Mouse (Mus musculus): Measurements from ENCODE around the gene Itprid1. TPM values are rescaled to one million over a fixed set of nuclear protein-coding genes. Genes with fewer than 3 reads are reported as not detected.

Gene Itprid1
- polyA plus RNA-seq, 1 experiment from 2014 or later, result not detected

DNA sequence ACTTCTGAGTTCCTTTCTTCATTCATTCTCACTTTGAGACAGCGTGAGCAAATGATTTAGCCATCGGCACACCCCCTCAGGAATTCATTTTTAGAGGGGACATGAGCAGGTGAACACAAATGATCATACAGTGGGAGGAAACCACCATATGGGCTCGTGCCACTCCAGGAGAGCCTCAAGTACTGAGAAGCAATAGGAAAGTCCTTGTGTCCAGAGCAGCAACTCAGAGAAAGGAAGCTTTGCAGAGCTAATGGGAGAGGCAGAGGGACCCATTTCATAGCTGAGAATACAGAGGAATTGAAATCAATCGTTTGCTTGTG is 32.1 kb upstream of the Itprid1 start:
- H3K9ac ChIP-seq, result no peak overlapping the region
- no peaks in the 10 kb centered on the region for H3K9me3 ChIP-seq (ENCODE audit: low read depth, low read length)
- no peaks in the 10 kb centered on the region for H3K4me1 ChIP-seq (ENCODE audit: insufficient read depth)
- no peak overlapping the region for H3K27ac ChIP-seq (ENCODE audit: low read depth)
- no peaks in the 10 kb centered on the region for H3K36me3 ChIP-seq (ENCODE audit: insufficient read depth)
- H3K4me3 ChIP-seq (ENCODE audit: low read depth, low read length), result no peak overlapping the region
- ATAC-seq (ENCODE audit: insufficient read depth) (no peak), DNase-seq (no peak)
- no peak overlapping the region for H3K4me2 ChIP-seq
- WGBS, result 73% methylated on average over 4 of the region's 4 CpGs
- H3K27me3 ChIP-seq (ENCODE audit: insufficient read depth, low read length), result no peaks in the 10 kb centered on the region
- TF ChIP-seq CTCF (IDR thresholded peaks at IDR 0.05; ENCODE audit: low read depth), result no peak

DNA sequence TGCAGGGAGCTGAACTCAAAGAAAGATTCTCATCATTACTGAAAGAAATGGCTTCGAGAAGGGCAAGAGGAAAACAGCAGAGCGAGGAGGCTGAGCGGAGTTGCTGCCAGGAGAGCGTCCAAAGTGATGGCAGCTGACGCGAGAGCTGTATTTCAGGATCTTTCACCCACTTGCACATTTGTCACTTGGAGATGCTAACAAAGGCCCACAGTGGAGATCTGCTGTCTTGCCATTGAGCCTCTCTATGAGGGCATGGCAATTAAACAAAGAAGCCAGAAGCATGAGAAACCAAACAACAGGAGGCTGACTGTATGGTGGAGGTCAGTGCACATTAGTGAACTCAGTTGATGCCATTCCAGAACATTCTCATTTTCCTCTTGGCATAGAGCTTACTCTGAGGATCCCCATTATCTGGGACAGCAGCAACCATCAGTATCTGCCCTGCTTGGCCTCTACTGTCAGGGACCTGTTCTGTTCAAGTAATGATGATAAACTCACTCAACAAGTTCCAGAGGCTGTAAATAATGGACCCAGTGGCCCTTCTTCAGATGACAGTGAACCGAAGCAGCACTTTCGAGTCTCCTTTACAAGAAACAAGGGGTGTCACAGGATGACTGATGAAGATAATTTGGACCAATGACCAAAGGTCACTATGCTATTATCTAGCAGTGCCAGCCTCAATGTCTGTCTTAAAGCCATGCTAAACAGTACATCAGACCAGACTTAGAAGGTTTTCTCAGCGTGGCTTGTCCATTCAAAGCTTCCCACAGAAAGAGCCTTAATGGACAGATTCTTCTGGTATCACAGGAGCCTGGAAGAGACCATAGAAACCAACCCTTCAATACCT is 31.2 kb upstream of the Itprid1 start:
- TF ChIP-seq CTCF (IDR thresholded peaks at IDR 0.05; ENCODE audit: low read depth), result no peak
- no peak overlapping the region for H3K4me2 ChIP-seq
- H3K4me1 ChIP-seq (ENCODE audit: insufficient read depth), result no peaks in the 10 kb centered on the region
- ATAC-seq (ENCODE audit: insufficient read depth) (no peak), DNase-seq (no peak)
- WGBS, result 58% methylated on average over 9 of the region's 9 CpGs
- H3K4me3 ChIP-seq (ENCODE audit: low read depth, low read length), result no peak overlapping the region
- no peaks in the 10 kb centered on the region for H3K27me3 ChIP-seq (ENCODE audit: insufficient read depth, low read length)
- no peak overlapping the region for H3K9ac ChIP-seq
- H3K27ac ChIP-seq (ENCODE audit: low read depth), result no peak overlapping the region
- no peaks in the 10 kb centered on the region for H3K9me3 ChIP-seq (ENCODE audit: low read depth, low read length)
- H3K36me3 ChIP-seq (ENCODE audit: insufficient read depth), result no peaks in the 10 kb centered on the region

DNA sequence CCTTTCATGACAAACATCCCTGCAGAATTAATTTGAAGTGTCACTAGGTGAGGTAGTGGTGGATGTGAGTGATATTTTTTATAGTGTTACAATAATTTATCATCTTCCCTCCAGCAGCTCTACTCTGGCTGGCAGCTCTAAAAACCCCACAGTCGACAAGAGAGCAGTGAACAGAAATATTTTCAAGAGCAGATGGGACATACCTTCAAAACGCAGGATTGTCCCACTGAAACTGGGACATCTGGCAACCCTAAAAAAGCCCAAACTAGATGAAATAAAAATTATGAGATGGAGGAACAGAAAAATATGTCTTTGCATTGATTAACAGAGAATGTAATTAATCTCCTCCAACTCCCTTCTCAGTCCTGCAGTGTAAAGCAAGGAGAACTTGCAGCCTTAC is 30.2 kb upstream of the Itprid1 start:
- WGBS, result 74% methylated on average over 2 of the region's 2 CpGs
- H3K4me1 ChIP-seq (ENCODE audit: insufficient read depth), result no peaks in the 10 kb centered on the region

DNA sequence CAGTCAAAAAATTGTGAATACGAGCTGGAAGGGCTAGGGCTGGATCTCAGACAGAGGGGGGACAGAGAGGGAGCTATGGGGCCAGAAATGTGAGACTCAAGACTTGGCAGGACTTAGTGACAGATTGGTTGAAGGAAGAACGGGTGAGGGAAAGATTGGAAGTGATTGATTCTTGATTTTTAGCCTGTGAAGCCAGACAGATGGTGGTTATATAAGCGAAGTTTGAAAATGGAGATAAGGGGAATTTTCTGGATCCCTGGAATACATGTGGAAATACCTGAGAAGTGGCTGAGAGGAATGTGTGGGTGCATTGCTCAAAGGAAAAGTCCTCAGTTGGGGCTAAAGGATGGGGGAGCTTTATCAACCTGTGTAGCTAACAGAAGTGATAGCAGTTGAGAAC is 28.0 kb upstream of the Itprid1 start:
- no peak for TF ChIP-seq CTCF (IDR thresholded peaks at IDR 0.05; ENCODE audit: low read depth)
- H3K27me3 ChIP-seq (ENCODE audit: insufficient read depth, low read length), result no peaks in the 10 kb centered on the region
- H3K4me2 ChIP-seq, result no peak overlapping the region
- 49% methylated on average over 3 of the region's 3 CpGs for WGBS
- no peak for DNase-seq
- H3K4me1 ChIP-seq (ENCODE audit: insufficient read depth), result no peaks in the 10 kb centered on the region
- H3K9me3 ChIP-seq (ENCODE audit: low read depth, low read length), result no peaks in the 10 kb centered on the region
- ATAC-seq (ENCODE audit: insufficient read depth), result no peak
- H3K9ac ChIP-seq, result no peak overlapping the region
- no peak overlapping the region for H3K27ac ChIP-seq (ENCODE audit: low read depth)
- H3K36me3 ChIP-seq (ENCODE audit: insufficient read depth), result no peaks in the 10 kb centered on the region
- H3K4me3 ChIP-seq (ENCODE audit: low read depth, low read length), result no peak overlapping the region

More for the DNA sequence above, 30.2 kb upstream of the Itprid1 start:
- Histone ChIP-seq H3K9me3 (ENCODE audit: low read depth, low read length) (no peaks in the 10 kb centered on the region), H3K4me2 (no peak overlapping the region), H3K9ac (no peak overlapping the region), H3K4me3 (ENCODE audit: low read depth, low read length) (no peak overlapping the region), H3K27me3 (ENCODE audit: insufficient read depth, low read length) (no peaks in the 10 kb centered on the region), H3K27ac (ENCODE audit: low read depth) (no peak overlapping the region), H3K36me3 (ENCODE audit: insufficient read depth) (no peaks in the 10 kb centered on the region)
- DNase-seq, result no peak
- no peak for TF ChIP-seq CTCF (IDR thresholded peaks at IDR 0.05; ENCODE audit: low read depth)
- no peak for ATAC-seq (ENCODE audit: insufficient read depth)

DNA sequence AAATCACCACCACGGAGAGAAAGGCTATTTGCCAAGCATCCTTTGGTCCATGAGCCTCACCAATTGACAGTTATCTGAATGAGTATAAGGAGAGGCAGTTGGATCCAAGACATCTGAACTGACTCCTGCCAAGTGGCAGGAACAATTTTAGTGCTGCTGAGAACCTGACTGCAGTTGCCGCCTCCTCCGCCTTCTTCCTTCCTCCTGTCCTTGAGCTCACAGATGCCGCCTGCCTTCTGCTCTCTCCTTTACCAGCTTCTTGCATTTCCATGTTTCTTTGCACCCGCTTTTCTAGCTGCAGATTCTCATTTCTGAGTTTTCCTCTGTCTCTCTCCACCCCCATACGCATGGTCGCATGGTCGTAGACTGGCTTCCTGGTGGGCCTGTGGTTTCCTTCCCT is 25.5 kb upstream of the Itprid1 start:
- H3K4me3 ChIP-seq (ENCODE audit: low read depth, low read length), result no peak overlapping the region
- H3K4me2 ChIP-seq, result no peak overlapping the region
- H3K9me3 ChIP-seq (ENCODE audit: low read depth, low read length), result no peaks in the 10 kb centered on the region
- WGBS, result 85% methylated on average over 8 of the region's 8 CpGs
- H3K4me1 ChIP-seq (ENCODE audit: insufficient read depth), result no peaks in the 10 kb centered on the region
- TF ChIP-seq CTCF (IDR thresholded peaks at IDR 0.05; ENCODE audit: low read depth), result no peak
- H3K27me3 ChIP-seq (ENCODE audit: insufficient read depth, low read length), result no peaks in the 10 kb centered on the region
- no peak overlapping the region for H3K27ac ChIP-seq (ENCODE audit: low read depth)
- no peak overlapping the region for H3K9ac ChIP-seq
- ATAC-seq (ENCODE audit: insufficient read depth) (no peak), DNase-seq (no peak)
- H3K36me3 ChIP-seq (ENCODE audit: insufficient read depth), result no peaks in the 10 kb centered on the region

DNA sequence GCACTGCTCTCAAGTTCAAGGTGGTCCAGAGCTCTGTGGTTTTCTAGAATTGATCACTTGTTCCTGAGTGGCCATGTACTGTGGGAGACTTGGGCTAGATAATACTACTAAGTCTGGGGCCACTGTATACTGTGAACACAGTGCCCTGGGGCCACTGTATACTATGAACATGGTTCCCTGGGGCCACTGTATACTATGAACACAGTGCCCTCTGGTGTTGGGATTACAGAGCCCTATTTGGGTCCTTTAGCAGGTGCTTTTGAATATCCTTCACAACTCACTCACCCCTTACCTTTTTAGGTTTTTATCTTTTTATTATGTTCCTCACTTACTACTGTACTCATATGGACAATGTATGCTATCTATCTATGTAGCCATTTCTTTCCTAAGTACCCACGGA is 24.3 kb upstream of the Itprid1 start:
- peak; percentile 17 for TF ChIP-seq CTCF (IDR thresholded peaks at IDR 0.05; ENCODE audit: low read depth)
- H3K4me1 ChIP-seq (ENCODE audit: insufficient read depth), result no peaks in the 10 kb centered on the region
- 75% methylated on average over 1 of the region's 1 CpGs for WGBS
- H3K9ac ChIP-seq, result no peak overlapping the region
- no peaks in the 10 kb centered on the region for H3K9me3 ChIP-seq (ENCODE audit: low read depth, low read length)
- H3K36me3 ChIP-seq (ENCODE audit: insufficient read depth), result no peaks in the 10 kb centered on the region
- H3K4me3 ChIP-seq (ENCODE audit: low read depth, low read length), result no peak overlapping the region
- no peak overlapping the region for H3K27ac ChIP-seq (ENCODE audit: low read depth)
- DNase-seq (no peak), ATAC-seq (ENCODE audit: insufficient read depth) (no peak)
- no peak overlapping the region for H3K4me2 ChIP-seq
- H3K27me3 ChIP-seq (ENCODE audit: insufficient read depth, low read length), result no peaks in the 10 kb centered on the region

DNA sequence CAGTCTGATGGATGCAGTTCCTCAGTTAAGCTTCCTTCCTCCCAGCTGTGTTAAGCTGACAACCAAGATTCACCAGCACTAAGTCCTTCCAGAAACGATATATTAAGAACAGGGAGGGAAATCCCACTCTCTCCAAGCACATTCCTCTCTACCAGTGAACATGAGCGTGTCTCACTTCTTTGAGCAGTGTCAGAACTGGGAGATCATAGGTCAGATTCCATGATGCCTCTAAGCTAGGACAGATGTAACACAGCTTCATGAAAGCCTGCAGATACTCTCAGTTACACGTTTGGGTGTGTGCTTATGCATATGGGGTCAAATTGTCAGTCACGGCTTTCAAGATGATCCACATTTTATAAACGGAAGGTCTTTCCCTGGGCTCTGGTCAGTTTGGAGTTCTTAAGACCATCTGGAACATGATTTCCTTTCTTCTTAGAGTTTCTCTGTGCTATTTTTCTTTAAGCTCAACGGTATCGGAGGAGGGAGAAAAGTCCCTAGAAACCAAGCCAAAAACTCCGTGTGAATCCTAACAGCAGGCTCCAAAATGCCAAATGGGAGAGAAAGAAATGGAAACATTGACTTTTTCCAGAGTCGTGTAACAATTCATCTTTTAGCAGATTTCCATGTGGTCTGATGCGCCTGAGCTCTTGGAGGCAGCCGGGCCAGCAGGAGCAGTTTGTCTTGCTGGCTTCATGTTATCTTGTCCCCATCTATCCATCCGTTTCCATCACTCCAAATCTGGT is 22.3 kb upstream of the Itprid1 start:
- H3K27ac ChIP-seq (ENCODE audit: low read depth), result no peak overlapping the region
- H3K4me1 ChIP-seq (ENCODE audit: insufficient read depth), result no peaks in the 10 kb centered on the region
- 52% methylated on average over 12 of the region's 12 CpGs for WGBS
- H3K9me3 ChIP-seq (ENCODE audit: low read depth, low read length), result no peaks in the 10 kb centered on the region
- H3K9ac ChIP-seq, result no peak overlapping the region
- DNase-seq (no peak), ATAC-seq (ENCODE audit: insufficient read depth) (no peak)
- no peak for TF ChIP-seq CTCF (IDR thresholded peaks at IDR 0.05; ENCODE audit: low read depth)
- H3K27me3 ChIP-seq (ENCODE audit: insufficient read depth, low read length), result no peaks in the 10 kb centered on the region
- no peak overlapping the region for H3K4me2 ChIP-seq
- H3K36me3 ChIP-seq (ENCODE audit: insufficient read depth), result no peaks in the 10 kb centered on the region
- no peak overlapping the region for H3K4me3 ChIP-seq (ENCODE audit: low read depth, low read length)

Data from lung, embryonic 14.5 days (tissue).